Mouse (Mus musculus) skeletal muscle tissue, adult 2 months (tissue): ENCODE measurements at regions not wholly inside any gene's neighbourhood (a gene's known extent, or its start where the extent isn't known, plus 50 kb on each side); places are given as distances from the start of the nearest gene placed in this dataset.

Experiments
- DNase-seq: peaks from one replicate; pipeline ENCODE4 v3.0.0-alpha.2; 2012; ENCODE audit warnings: low read depth, low spot score

- DNase-seq = no peak
Measured at GRCm38 (mm10) chr7:124671117-124671516, 688.4 kb downstream of the Hs3st4 start.

GRCm38 (mm10) chr7:124676854-124677515 is 694.3 kb downstream of the Hs3st4 start:
- no peak for DNase-seq

DNA sequence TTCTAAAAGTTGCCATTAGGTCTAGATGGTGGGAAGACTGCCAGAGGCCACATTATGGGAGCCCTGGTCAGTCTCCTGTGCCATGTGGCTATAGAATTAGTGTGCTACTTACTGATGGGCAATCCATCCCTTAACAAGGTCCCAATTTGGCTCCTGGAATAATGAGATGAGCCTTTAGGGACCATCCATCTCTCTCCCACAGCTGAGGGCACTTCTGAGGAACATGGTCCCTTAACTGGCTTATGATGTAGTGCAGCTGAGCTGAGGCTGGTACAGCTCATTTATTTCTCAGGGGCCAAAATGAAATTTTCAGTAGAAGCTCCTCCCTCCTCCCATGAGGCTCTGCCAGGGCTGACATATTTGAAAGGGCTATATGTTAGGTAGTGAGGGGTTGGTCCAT is 697.9 kb downstream of the Hs3st4 start:
- DNase-seq = no peak

DNA sequence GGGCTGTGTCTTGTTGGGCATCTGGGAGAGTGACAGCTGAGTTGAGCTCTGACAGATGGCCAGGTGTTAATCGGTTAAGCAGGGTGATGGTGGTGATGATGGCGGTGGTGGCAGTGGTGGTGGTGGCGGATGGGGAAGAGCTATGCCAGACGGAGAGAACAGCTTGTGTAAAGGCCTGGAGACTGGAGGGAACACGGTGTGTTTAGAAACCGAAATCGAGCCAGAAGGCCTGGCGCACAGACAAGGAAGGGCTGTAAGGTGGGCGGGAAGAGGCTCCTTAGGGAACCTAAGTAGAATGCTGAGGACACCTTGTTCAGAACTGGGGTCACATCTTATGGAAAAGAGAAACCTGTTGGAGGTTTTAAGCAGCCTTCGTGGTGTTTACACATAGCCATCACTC is 698.5 kb downstream of the Hs3st4 start:
- peak; percentile 7 for DNase-seq

GRCm38 (mm10) chr7:124681820-124682219 is 699.2 kb downstream of the Hs3st4 start:
- no peak for DNase-seq

GRCm38 (mm10) chr7:124685424-124685823 is 702.8 kb downstream of the Hs3st4 start:
- peak; percentile 69 for DNase-seq

- DNase-seq = no peak
Measured at GRCm38 (mm10) chr7:124704163-124704824, 721.6 kb downstream of the Hs3st4 start.

DNA sequence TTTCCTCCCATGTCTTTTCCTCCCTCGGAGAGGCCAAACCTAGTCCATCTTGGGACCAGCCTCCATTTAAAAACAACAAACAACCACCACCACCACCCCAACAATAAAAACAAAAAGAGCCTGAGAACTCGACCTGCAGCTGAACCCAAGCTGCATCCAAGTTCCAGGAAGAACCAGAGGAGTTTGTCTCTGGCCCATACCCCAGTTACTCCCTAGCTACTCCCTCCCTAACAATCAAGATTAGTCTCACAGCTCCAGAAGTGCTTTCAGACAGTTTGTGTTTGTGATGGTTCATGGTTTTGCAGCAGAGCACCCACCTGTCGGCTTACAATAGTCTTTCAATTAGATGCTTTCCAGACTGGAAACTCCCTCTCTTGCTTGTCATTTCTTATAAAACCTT is 724.5 kb downstream of the Hs3st4 start:
- DNase-seq = peak; percentile 16

DNA sequence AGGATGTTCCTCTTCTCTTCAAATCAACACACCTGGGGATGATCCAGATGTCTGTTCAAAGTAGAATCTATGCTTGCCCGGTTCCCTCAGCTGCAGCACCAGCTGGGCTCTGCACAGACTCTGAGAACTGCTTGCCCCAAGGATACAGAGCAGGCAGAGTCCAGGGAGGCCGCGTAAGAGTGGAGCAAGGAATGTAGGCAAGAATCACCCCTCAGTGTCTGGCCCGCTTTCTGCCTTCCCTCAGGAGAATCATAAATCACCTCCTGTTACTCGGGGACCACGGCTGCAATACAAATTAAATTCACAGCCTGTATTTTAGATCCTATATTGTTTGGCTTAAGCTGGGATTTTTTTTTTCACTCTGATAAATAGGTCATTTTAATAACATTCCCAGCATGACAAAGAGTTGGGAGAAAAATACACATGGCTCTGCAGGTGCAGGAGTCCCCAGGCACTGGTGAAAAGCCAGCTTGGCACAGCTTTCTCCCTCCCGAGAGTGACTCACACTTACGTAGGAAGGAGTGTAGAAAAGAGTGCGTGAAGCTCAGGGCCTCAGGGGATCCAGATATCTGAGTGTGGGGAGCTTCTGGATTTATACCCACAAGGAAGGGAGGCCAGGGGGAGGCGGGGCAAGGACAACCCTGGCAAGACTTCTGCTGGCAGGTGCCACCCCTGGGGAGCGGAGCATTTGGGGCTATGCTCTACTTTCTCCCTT is 726.3 kb downstream of the Hs3st4 start:
- DNase-seq = peak; percentile 62

- DNase-seq = no peak
Measured at GRCm38 (mm10) chr7:124720927-124721326, 723.5 kb upstream of the Kdm8 start.

- no peak for DNase-seq
Measured at GRCm38 (mm10) chr7:124742086-124742485, 702.4 kb upstream of the Kdm8 start.

- no peak for DNase-seq
Measured at GRCm38 (mm10) chr7:124746321-124746720, 698.2 kb upstream of the Kdm8 start.

DNA sequence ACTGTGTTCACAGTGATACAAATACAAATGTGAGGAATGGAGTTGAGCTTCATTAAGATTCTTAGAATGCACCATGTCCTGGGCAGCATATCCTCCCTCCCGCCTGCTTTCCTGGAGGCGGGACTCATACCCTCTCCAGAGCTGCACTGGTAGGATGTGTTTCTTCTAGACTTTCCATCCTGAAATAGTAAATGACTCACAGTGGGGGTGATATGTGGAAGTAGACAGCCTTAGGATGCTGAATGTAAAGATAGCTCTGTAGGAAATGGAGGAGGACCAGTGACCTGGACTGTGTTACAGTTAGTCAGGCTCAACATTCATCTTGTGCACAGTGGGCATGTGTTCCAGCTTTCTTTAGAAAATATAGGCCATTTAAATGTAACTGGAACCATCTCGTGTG is 696.1 kb upstream of the Kdm8 start:
- DNase-seq = no peak

DNA sequence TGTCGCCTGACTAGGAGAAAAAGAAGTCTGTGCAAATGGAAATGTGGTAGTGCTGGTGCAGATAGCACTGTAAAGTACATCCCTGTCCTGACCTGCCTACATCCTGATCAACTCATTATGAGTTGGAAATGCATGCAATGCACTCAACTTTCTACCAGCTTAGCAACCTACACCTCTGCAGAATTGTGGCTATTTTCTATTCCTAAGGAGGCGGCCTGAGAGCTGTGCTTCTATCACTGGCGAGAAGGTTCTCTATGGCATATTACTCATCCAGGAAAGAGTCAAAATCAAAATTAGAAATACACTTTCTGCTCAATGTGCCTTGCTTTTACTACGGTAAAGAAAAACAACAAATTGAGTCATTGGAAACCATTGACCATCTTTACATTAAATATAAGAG is 685.4 kb upstream of the Kdm8 start:
- no peak for DNase-seq

DNA sequence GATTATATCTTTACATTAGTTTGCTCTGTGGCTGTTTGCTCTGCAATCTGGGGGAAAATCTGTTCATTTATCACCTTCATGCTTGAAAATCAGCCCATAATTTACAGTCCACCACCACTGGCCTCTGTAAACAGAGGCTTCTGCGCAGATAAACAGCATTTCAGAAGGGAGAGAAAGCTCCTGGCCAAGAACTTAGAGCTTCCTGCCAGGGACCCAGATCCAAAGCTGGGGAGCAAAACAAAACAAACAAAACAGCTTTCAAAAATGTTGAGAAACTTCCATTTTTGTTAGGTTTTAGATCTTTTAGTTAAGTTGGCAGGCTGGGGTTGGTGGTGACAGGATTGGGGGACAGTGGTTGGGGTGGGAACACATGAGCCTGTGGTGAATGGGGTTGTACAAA is 666.7 kb upstream of the Kdm8 start:
- DNase-seq = peak; percentile 19

DNA sequence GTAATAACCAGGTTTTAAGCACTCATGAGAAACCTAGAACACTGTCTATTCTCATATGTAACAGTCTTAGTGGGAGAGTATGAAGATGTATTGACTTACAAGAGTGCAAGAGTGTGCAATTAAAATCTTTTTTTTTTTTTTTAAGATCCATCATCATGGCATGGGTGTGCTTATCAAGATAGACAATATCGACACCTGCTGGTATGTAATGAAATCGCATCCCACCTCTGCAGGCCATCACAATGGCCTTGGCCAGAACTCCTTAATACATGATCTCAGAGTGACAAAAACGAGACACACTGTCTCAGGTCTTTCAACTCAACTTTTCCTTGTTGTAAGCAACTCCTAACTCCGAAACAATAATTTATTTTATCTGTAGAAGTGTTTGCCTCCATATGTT is 661.7 kb upstream of the Kdm8 start:
- no peak for DNase-seq

GRCm38 (mm10) chr7:124784995-124785394 is 659.5 kb upstream of the Kdm8 start:
- no peak for DNase-seq

DNA sequence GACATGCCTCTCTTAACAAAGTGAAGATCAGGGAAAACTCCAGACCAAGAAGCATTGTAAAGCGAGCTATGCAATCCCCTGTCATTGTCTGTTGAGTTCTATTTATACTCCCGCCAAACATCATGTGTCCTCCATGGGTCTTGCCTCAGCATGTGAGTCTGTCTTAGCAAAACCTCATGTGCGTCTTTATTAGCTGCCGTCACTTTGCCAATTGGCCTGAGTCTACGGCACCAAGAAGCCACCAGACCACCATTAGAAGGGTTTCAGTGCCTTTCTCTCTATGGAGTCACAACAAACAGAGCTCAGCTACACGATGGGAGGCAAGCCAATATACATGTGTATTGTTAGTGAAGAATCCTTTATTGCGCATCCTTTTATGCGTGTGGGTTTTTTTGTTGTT is 658.6 kb upstream of the Kdm8 start:
- DNase-seq = no peak

DNA sequence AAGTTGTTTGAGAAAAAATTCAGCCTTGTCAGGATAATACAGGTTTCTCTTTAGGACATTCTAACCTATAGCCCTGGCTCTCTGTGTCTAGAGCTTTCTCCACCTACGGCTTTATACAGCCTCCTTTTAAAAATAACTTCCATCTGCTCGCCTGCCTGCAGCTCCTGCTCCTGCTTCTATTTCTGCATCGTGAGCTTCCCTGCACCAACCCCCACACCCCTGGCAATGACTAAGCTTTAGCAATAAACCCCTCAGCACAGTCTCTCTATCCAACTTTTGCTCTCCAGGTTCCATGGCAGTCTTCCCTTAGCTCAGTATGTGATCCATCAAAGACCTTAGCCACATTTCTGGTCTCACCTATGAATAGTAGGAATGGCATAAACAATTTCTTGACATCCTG is 655.7 kb upstream of the Kdm8 start:
- peak; percentile 3 for DNase-seq

DNA sequence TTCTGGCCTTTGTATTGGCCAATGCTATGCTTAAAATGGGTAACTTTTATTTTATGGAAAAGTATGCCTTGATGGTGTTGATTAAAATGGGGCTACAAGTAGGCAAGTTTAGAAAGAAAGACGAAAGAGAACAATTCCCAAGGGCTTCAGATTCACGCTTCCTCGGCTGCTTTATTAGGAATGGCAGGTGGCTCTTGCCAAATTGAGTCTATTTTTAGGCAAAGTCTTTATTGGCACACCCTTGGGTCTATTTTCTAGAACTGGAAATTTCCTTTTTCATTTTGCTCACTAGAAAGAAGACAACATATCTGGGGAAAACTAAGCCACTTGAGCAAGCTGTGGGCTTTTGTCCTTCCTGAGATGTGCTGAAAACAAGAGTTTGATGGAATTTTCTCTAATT is 641.4 kb upstream of the Kdm8 start:
- DNase-seq = no peak

DNA sequence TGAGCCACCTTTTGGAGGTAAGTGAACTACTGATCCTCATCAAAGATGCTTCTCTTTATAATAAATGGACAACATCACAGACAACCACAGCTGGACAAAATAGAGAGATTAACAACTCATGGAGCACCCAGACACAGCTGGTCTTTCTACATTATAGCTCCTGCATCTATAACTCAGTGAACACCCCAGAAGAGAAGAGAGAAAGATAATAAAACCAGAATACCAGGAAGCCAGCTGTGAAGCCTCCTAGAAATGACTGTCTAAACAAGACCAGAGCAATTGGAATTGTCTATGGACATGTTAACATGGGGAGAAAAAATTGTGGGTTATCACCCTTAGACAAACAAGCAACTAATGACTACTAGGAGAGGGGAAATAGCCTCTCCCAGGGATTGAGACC is 609.8 kb upstream of the Kdm8 start:
- DNase-seq = no peak

DNA sequence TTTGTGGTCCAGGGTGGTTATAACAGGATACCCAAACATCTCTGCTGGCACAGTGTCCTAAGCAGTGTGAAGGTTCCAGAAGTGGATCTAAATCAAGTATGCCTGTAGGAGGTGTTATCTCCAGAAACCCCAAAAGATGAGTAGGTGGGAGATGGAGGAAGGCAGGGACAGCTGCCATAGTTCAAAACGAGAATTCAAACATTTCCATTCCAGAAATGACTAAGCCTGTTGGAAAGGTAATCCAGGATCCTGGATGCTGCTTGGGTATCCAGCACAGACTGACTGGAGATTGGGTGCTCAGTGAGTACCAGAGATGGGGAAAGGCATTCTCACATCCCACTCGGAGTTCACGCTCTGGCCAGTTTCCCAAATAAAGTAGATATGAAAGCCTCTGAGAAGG is 607.9 kb upstream of the Kdm8 start:
- DNase-seq = no peak

GRCm38 (mm10) chr7:124855056-124855455 is 589.4 kb upstream of the Kdm8 start:
- no peak for DNase-seq
